Mouse (Mus musculus) urinary bladder, adult 2 months (tissue): ENCODE measurements around the gene Ppfibp1. TPM values are rescaled to one million over a fixed set of nuclear protein-coding genes. Genes with fewer than 3 reads are reported as not detected.
"Not testable (repeated sequence)": the region's sequence is repeated elsewhere in the genome, so short reads cannot be mapped to it uniquely, and the experiment has no call there.

Experiments used
- DNase-seq: peaks from one replicate; pipeline ENCODE4 v3.0.0; 2022; ENCODE audit warnings: low spot score
- polyA plus RNA-seq: library from polyadenylated mRNA; depleted of rRNA; stranded (reverse); fragments of >200 nt; gene quantifications from 2 replicates; pipeline ENCODE4 v1.2.3, GENCODE M21; 2012; rRNA removed

The Ppfibp1 gene
- 64.0 TPM in 2 replicates for polyA plus RNA-seq

DNA sequence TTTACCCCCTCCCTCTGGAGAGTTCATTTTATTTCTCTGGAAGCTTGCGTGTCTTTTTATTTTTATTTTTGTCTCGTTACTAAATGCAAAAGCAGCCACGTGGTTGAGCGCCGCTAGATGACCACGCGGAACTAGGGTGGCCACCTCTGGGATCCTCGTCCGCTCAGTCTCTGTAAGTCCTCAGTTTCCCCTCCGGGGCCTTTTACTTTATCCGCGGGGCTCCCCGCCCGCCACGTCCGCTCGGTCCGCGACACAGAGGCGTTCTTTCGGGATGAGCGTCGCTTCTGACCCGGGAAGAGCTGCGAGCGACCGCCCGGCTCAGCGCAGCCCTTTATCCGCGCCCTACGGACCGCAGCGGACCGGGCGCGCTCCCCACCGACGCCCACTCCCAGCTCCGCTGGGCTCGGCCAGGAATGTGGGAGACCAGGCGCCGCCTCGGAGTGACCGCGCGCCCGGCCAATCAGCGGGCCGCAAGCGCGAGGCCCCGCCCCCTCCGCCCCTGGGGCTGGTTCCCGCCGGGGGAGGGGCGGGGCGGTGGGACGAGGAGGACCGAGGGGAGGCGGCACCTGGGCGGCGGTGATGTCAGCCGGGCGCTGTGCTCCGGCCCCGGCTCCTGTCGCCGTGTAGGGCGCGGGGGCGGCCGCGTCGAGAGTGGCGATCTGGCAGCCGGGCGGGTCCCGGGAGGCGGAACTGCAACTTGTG is at the start of gene Ppfibp1:
Gene Ppfibp1, plus strand, starts transcription at position 530 of the 702 bp plus-strand sequence.
- peak; percentile 98 for DNase-seq

DNA sequence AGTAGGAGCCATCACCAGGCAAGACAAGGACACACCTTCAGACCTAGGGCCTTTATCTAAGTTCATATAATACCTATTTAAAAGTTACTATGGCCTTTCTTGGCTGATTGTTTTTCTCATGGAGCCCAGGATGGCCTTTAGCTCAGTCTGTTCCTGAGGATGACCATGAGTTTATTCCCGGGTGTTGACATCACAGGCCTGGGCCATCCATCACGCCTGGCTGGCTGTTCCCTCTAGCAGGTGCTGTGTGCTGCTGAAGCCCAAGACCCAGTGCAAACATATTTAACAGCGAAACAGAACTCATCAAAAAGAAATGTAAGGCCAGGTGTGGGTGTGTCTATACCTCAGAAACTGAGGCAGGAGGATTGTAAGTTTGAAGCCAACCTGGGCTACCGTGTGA is 49.4 kb upstream of the Ppfibp1 start:
- no peak for DNase-seq

DNA sequence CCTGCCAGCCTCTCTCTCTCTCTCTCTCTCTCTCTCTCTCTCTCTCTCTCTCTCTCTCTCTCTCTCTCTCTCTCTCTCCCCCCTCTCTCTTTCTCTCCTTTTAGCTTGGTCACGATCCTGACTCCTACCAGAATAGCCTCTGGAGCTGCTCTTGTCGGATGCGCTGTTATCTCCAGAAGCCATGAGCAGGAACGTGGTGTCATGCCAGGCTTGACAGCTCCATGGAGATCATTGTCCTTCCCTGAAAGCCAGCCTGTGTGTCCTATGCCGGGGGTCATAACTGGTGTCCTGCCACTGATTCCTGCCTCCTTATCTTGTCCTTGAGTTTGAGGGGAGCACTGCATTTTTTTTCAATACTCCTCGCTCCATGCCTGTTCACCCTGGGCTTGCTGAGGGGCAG is 43.4 kb upstream of the Ppfibp1 start:
- no peak for DNase-seq

DNA sequence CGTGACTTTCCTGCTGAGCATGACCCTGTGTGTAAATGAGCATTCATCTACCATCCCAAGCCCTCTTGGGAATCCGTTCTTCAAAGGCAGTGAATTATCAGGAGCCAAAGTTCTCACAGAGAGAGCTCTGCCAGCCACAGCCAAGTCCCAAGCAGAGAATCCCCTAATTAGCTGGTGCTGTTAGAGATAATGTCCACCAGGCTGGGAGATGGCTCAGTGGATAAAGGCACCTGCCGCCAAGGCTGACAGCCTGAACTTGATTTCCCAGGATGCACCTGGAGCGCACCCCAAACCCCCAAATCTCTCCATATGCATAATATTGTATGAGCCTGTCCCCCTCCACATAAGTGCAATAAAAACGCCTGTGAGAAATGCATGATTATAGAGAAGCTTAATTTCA is 42.9 kb upstream of the Ppfibp1 start:
- no peak for DNase-seq

DNA sequence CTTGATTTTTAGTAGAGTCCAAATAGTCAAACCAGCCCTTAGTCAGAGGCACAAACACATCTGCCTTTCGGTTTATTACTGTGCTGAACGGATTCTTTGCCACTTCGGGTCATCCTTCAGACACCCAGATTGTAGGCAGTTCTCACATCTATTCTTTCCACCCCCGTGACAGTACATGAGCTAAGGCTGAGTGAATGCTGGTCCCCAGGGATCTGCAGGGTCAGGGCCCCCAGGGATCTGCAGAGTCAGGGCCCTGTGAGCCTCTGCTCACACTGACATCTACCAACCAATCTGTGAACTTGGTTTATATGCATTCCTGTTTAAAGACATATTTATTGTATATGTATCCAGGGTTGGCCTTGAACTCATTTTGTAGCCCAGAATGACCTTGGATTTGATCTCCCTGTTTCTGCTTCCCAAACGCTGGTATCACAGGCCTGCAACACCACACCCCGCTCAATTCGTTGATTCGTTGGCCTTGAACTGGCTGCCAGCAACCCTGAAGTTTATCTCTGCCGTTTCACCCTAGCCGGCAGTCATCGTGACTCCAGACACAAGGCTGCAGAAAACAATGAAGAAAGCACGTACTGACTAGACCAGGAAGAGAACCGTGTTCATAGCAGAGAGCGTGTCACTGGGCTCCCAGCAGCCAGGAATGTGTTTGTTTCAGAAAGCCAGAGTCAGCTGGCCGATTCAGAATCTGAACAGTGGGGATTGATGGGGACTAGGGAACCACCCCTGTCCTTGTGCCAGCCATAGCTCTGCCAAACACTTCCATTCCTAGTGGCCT is 42.1 kb upstream of the Ppfibp1 start:
- DNase-seq = no peak

DNA sequence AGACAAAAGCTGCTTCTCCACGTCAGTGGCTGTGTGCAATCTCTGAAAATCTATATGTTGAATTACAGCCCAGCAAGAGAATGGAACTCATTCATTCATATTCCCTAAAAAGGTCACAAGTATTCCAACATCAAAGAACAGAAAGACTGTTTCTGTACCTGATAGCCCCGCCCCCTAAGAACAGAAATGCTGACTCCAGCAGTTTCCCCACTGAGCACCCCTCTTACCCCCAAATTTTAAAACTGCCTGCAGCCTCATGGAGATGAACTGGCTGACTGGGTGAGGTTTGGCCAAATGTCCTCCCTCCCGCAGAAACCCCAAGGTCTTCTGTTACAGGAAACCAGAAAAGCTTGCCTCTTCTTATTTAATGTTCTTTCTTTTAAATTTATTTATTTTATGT is 40.9 kb upstream of the Ppfibp1 start:
- no peak for DNase-seq

DNA sequence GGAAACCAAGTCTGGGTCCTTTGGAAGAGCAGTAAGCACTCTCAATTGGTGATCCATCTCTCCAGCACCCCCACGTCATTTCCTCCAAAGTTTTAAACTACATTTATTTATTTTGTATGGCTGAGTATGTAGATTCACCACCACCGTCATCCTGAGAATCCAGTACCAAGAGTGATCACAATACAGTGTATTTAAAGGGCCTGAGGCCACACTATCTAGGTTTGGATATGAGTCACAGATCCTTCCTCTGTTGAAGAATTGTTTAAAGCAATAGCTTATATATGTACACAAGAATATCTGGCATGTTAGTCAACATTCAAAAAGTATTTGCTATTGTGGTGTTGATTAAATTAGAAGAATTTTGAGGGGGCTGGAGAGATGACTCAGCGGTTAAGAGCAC is 40.0 kb upstream of the Ppfibp1 start:
- no peak for DNase-seq

DNA sequence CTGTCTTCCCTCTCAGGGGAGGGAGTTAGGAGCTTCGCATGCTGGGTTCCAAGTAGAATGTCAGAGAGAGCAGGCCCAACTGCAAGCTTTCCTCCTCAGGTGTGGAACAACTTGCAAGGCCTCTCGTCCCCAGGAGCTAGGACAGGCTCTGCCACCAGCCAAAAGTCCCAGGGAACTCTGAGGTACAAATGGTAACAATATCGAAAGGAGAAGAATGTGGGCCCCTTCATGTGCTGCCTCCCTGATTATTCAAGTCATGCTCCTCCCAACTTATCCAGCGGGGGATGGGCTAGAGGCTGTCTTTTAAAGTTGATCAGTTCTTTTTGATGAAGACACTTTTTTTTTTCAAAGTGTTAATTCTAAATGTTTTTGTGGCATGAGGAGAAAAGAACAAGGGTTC is 38.2 kb upstream of the Ppfibp1 start, which contains the start of gene Smco2:
Gene Smco2, plus strand, starts transcription at position 55 of the 400 bp plus-strand sequence.
- DNase-seq = no peak

DNA sequence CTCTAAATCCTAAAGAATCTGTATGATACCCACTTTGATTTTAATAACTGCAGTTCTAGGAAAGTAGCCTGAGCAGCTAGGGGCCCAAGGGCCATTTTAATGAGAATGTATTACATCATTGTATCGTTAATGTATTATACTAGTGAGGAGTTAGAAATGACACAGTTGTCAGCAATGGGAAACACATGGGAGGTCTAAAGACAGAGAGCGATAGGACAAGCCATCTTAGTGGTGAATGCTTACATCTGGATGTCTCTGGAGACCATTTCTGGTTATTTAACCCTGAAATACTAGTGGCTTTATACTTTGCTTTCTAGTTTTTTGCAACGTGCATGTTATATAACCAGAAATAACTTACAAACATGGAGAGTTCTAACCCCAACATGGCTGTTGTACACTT is 36.4 kb upstream of the Ppfibp1 start:
- DNase-seq = no peak

DNA sequence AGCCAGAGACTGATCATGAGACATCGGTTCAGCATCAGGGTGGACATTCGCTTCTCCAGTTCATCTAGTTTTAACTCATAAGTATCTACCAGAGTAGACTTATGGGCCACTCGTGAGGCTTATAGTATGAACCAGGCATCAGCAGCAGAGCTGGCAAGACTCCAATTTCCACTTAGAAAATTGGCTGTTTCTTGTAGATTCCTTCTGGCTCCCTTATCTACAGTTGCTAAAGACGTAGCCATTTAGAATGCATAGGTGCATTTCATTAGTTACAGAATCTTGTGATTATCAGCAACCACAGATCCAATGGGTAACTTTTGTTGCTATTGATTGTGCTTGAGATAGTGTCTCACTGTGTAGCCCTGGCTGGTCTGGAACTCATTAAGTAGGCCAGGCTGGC is 35.5 kb upstream of the Ppfibp1 start:
- DNase-seq = no peak

DNA sequence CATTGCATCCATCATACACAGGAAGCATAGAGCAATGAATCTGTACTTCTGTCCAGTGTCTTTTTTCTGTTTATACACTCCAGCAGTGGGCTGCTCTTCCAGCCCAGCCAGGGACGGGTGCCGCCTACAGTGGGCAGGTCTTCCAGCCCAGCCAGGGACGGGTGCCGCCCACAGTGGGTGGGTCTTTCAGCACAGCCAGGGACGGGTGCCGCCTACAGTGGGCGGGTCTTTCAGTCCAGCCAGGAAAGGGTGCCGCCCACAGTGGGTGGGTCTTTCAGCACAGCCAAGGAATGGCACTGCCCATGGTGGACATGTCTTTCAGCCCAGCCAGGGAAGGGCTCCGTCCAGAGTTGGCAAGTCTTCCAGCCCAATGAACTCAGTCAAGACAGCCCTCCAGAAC is 33.1 kb upstream of the Ppfibp1 start:
- no peak for DNase-seq

DNA sequence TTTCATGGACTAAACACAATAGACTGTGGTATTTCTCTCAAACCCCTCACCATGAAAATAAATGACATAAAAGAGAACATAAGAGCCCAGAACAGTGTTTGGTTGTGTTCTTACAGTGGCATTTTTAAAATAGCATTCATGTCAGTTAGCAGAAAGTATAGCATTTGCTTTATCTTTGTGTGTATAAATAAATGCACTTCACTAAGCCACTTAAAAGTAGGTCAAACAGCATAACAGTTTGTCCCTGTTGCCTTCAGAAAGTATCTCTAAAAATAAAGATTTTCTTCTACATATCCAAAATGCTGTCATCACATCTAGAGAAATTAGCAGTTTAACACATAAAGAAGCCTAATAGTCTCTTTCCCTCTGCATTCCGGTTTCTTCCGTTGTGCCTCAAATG is 30.9 kb upstream of the Ppfibp1 start:
- DNase-seq = no peak

DNA sequence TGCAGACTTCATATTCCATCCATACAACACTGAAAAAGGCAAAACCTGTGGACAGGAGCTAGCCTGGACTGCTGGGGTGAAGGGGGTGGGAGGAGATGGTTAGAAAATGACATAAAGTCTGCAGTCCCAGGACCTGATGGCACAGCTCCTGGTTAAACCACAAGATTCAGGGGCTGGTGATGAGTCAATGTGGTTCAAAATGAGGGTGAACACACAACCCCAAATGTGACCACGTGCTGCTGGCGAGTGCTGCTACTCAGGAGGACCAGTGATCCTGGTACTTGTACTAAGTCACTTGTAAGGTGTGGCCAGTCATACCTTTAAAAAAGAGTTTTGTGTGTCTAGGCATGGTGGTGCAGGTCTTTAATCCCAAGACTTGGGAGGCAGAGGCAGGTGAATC is 25.1 kb upstream of the Ppfibp1 start:
- no peak for DNase-seq

DNA sequence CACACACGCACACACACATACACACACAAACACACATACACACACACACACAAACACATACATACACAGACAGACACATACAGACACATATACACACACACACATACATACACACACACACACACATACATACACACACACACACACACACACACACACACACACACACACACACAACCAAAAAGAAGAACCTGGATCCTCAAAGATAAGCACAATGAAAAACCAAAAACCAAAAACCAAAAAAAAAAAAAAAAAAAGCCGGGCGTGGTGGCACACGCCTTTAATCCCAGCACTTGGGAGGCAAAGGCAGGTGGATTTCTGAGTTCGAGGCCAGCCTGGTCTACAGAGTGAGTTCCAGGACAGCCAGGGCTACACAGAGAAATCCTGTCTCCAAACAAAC is 23.9 kb upstream of the Ppfibp1 start:
- DNase-seq = not testable (repeated sequence)

DNA sequence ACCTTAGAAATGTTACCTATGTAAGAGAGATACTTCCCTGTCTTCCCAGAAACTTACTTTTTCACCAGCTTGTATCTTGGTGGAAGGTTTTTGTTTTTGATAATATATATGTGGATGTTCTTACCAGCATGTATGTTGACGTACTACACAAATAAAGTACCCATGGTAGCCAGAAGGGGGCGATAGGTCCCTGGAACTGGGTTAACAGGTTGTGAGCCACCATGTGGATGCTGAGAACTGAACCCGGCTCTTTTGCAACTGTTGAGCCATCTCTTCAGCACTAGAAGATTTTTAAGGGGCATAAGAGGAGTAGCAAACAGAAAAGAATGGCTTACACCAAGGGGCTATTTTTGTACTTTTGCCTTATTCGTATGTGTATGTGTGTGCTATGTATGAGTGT is 22.6 kb upstream of the Ppfibp1 start:
- DNase-seq = no peak

DNA sequence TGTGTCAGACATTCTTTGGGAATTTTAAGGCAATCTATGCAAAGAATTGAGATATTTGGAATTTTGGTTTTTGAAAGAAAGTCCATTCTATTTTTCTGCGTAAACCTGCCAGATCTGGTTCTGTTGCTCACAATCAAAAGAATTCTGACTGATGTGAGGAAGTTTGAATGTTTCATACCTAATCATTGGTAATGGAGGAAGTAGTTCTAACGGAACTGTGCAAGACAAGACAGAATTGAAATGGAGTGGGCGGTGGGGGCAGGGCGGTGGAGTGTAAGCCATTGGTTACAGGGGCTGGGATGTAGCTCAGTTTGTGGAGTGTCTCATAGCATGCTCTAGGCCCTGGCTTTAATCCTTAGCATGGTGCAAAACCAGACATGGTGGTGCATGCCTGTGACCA is 16.3 kb upstream of the Ppfibp1 start:
- no peak for DNase-seq

DNA sequence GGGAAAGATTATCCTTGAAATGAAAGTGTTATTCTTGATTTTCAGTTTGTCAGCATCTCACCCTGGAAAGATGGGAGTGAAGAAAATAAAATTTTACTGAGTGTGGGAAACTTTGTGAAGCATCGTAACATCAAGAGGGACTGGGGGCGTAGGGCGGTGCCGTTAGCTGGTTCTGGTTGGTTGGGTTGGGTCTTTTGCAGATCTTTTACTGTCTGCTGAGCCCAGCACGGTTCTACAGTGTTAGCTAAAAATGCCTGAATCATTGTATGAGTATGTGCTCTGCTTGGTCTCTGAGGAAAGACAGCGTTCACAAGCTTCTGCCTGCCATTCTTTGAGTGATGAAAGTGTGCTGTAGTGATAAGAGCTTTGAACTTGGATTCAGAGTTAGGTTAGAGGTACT is 13.9 kb upstream of the Ppfibp1 start:
- no peak for DNase-seq

DNA sequence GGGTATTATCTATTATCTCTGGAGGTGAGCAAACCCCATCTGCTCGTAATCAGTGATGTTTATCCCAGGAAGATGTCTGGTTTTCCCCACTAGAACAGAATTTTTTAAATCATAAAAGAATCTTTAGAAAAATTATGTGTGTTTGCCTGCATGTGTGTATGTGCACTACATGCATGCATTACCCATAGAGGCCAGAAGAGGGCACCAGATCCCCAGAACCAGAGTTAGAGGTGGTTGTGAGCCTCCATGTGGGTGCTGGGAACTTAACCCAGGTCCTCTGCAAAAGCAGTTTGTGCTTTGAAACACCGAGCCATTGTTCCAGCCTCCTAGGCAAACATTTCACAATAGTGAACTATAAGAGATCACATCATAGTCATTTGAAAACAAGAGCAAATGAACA is 11.5 kb upstream of the Ppfibp1 start:
- no peak for DNase-seq

DNA sequence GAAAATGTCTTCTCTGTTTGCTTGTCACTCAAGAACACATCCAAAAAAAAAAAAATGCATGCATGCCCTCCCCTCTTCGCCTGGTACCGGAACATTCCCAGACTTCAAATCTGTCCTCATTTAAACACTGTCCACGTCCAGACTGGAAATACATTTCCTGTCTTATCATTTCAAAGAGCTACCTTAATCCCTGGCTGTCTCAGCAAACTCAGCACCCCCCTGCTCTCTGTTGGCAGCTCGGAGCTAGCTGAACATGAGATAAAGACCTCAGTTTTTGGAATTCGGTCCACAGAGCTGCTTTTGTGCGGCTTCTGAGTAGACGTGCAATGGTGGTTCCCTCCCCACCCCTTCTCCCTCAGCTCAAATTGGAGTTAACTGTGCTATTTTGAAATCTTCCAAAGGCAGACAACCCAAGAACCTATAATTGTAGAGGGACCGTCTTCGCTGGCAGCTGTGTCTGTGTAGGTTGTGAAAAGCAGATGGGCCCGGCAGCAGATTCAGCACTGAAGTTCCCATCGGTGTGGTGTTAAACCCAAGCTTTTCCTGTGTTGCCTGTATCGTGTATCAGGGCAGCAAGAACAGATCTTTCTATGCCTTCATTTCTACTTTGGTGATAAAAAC is 10.8 kb upstream of the Ppfibp1 start:
- no peak for DNase-seq

DNA sequence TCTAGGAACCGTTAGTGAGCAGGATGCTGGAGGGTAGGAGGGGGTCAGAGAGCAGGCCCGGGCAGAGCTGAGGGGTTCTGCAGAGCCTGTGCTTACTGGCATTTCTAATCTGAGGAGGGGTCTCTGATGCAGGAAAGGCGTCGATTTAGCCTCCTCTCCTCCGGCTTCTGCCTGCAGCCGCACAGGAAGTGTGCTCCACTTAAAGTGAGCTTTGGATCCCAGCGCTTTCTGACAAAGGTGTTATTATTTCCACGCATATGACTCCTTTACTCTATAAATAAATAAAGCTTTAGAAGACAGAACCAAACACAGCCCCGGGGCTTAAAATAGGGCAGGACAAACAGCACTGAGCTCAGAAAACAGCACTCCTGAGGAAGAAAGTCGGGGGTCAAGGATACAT is 9.4 kb upstream of the Ppfibp1 start:
- no peak for DNase-seq

DNA sequence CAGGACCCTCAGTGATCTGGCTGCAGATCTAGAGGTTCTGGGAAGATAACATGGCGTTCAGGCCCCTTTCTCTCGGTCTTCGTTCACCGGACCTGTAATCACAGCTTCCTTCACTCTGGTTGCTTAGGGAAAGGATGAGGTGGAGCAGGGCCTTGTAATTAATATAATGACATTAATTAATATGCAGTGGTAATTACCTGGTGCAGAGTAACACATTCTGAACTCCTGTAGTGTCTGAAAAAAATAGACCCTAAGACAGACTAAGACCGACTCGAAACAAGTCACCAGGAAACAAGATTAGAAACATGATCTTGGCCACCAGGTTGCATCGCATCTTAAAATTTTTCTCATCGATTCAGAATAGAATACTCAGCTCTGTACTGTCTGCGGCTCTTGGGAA is 8.4 kb upstream of the Ppfibp1 start:
- no peak for DNase-seq

DNA sequence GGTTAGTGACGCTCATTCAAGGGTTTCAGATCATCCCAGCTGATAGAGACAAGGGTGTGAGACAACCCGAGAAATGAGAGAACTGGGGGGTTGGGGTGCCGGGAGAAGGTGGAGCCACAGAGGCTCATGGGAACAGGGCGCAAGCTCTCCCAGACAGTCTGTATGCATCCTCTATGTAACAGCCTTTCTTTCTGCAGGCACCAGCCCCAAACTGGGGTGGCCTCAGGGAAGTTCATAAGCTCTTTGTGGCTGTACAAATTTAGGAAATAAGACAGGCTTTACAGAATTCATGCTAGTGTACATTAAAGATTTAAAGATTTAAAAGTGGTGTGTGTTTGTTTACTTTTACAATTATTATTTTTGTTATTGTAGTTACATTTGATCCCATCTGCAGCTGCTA is 8.0 kb upstream of the Ppfibp1 start:
- DNase-seq = no peak
